Mouse (Mus musculus) liver, adult 2 months (tissue): ENCODE measurements around the gene Aqp7.

Experiments
- CTCF ChIP-seq: fragments of 200-500 bp; IDR thresholded peaks from 2 replicates; pipeline ENCODE4 v1.5.1; 2011; ENCODE audit warnings: low read depth, low read length, control low read depth
- POLR2A ChIP-seq: fragments of 200-500 bp; IDR thresholded peaks from 2 replicates; pipeline ENCODE4 v1.6.1; 2011; ENCODE audit warnings: low read length, control low read depth; ENCODE audit not compliant: insufficient read depth; ENCODE audit errors: extremely low read depth

DNA sequence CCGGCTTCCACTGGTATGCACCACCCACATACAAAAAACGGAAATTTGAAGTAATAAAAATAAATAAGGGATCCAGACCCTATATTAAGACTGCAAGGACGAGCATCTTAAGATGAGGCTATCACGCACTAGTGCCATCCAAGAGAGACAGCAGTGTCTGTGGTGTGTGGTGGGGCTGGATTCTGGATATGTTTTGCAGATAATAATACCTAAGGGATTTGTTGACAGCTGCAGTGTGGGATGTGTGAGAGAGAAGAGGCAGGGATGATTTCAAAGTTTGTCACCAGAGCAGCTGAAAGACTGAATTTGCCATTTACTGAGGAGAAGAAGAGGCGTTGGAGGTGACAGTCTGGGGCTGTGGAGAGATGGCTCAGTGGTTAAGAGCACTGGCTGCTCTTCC is 18.6 kb downstream of the Aqp7 start:
- TF ChIP-seq CTCF: no peak
- TF ChIP-seq POLR2A: no peak
